Mouse (Mus musculus): ENCODE results near the gene Abcc5. TPM values are rescaled to one million over a fixed set of nuclear protein-coding genes. Genes with fewer than 3 reads are reported as not detected.
"Not testable (repeated sequence)": the region's sequence is repeated elsewhere in the genome, so short reads cannot be mapped to it uniquely, and the experiment has no call there.

Gene Abcc5
- 5.3 and 17.1 TPM in 2 replicates for polyA plus RNA-seq (2012; ENCODE audit: insufficient read depth, low replicate concordance)

- Histone ChIP-seq H3K27me3 (replicated peaks) (no peaks in the 10 kb centered on the region), H3K36me3 (replicated peaks; ENCODE audit: low read length) (peaks cover 19% of the 10 kb centered on the region), H3K9me3 (no peaks in the 10 kb centered on the region), H3K4me3 (replicated peaks) (peak within 1 kb of the TSS; percentile 98), H3K4me1 (peaks cover 55% of the 10 kb centered on the region)
- TF ChIP-seq FLI1 (IDR thresholded peaks at IDR 0.05; ENCODE audit: low read length), result no peak
- no peak for TF ChIP-seq GATA1 (IDR thresholded peaks at IDR 0.05; ENCODE audit: borderline replicate concordance, low read length)
Observed at GRCm38 (mm10) chr16:20425855-20426598, at the start of gene Abcc5. Gene Abcc5 (minus strand): TSS chr16:20426394.

GRCm38 (mm10) chr16:20475335-20475734 is 49.1 kb upstream of the Abcc5 start:
- Histone ChIP-seq H3K36me3 (replicated peaks; ENCODE audit: low read length) (no peaks in the 10 kb centered on the region), H3K4me3 (replicated peaks) (no peak overlapping the region), H3K4me1 (0 out of 2 replicates have a peak, but pooled peaks cover 3% of the 10 kb centered on the region), H3K9me3 (0 out of 2 replicates have a peak, but pooled peaks cover 10% of the 10 kb centered on the region), H3K27me3 (replicated peaks) (no peaks in the 10 kb centered on the region)
- TF ChIP-seq GATA1 (IDR thresholded peaks at IDR 0.05; ENCODE audit: borderline replicate concordance, low read length) (no peak), FLI1 (IDR thresholded peaks at IDR 0.05; ENCODE audit: low read length) (no peak)

GRCm38 (mm10) chr16:20474786-20475185 is 48.6 kb upstream of the Abcc5 start:
- Histone ChIP-seq H3K27me3 (replicated peaks) (no peaks in the 10 kb centered on the region), H3K4me1 (0 out of 2 replicates have a peak, but pooled peaks cover 3% of the 10 kb centered on the region), H3K9me3 (0 out of 2 replicates have a peak, but pooled peaks cover 10% of the 10 kb centered on the region), H3K4me3 (replicated peaks) (no peak overlapping the region), H3K36me3 (replicated peaks; ENCODE audit: low read length) (no peaks in the 10 kb centered on the region)
- TF ChIP-seq FLI1 (IDR thresholded peaks at IDR 0.05; ENCODE audit: low read length), result no peak
- no peak for TF ChIP-seq GATA1 (IDR thresholded peaks at IDR 0.05; ENCODE audit: borderline replicate concordance, low read length)

GRCm38 (mm10) chr16:20474211-20474610 is 48.0 kb upstream of the Abcc5 start:
- H3K27me3 ChIP-seq (replicated peaks), result no peaks in the 10 kb centered on the region
- 0 out of 2 replicates have a peak, but pooled peaks cover 10% of the 10 kb centered on the region for H3K9me3 ChIP-seq
- no peaks in the 10 kb centered on the region for H3K36me3 ChIP-seq (replicated peaks; ENCODE audit: low read length)
- no peak for TF ChIP-seq FLI1 (IDR thresholded peaks at IDR 0.05; ENCODE audit: low read length)
- no peak for TF ChIP-seq GATA1 (IDR thresholded peaks at IDR 0.05; ENCODE audit: borderline replicate concordance, low read length)
- 0 out of 2 replicates have a peak, but pooled peaks cover 3% of the 10 kb centered on the region for H3K4me1 ChIP-seq
- no peak overlapping the region for H3K4me3 ChIP-seq (replicated peaks)

GRCm38 (mm10) chr16:20473748-20474147 is 47.6 kb upstream of the Abcc5 start:
- Histone ChIP-seq H3K4me1 (0 out of 2 replicates have a peak, but pooled peaks cover 3% of the 10 kb centered on the region), H3K27me3 (replicated peaks) (no peaks in the 10 kb centered on the region), H3K36me3 (replicated peaks; ENCODE audit: low read length) (no peaks in the 10 kb centered on the region), H3K4me3 (replicated peaks) (no peak overlapping the region), H3K9me3 (0 out of 2 replicates have a peak, but pooled peaks cover 8% of the 10 kb centered on the region)
- TF ChIP-seq FLI1 (IDR thresholded peaks at IDR 0.05; ENCODE audit: low read length), result no peak
- TF ChIP-seq GATA1 (IDR thresholded peaks at IDR 0.05; ENCODE audit: borderline replicate concordance, low read length), result no peak

- TF ChIP-seq GATA1 (IDR thresholded peaks at IDR 0.05; ENCODE audit: borderline replicate concordance, low read length) (no peak), FLI1 (IDR thresholded peaks at IDR 0.05; ENCODE audit: low read length) (no peak)
- Histone ChIP-seq H3K4me1 (0 out of 2 replicates have a peak, but pooled peaks cover 3% of the 10 kb centered on the region), H3K27me3 (replicated peaks) (peaks cover 2% of the 10 kb centered on the region), H3K4me3 (replicated peaks) (no peak overlapping the region), H3K36me3 (replicated peaks; ENCODE audit: low read length) (no peaks in the 10 kb centered on the region), H3K9me3 (0 out of 2 replicates have a peak, but pooled peaks cover 6% of the 10 kb centered on the region)
Observed at GRCm38 (mm10) chr16:20471686-20472085, 45.5 kb upstream of the Abcc5 start.

GRCm38 (mm10) chr16:20470981-20471380 is 44.8 kb upstream of the Abcc5 start:
- H3K4me3 ChIP-seq (replicated peaks), result no peak overlapping the region
- TF ChIP-seq FLI1 (IDR thresholded peaks at IDR 0.05; ENCODE audit: low read length), result no peak
- no peak for TF ChIP-seq GATA1 (IDR thresholded peaks at IDR 0.05; ENCODE audit: borderline replicate concordance, low read length)
- H3K4me1 ChIP-seq, result 0 out of 2 replicates have a peak, but pooled peaks cover 3% of the 10 kb centered on the region

GRCm38 (mm10) chr16:20464725-20465124 is 38.5 kb upstream of the Abcc5 start:
- peaks cover 2% of the 10 kb centered on the region for H3K27me3 ChIP-seq (replicated peaks)
- no peaks in the 10 kb centered on the region for H3K9me3 ChIP-seq
- H3K4me1 ChIP-seq, result no peaks in the 10 kb centered on the region
- TF ChIP-seq GATA1 (IDR thresholded peaks at IDR 0.05; ENCODE audit: borderline replicate concordance, low read length) (no peak), FLI1 (IDR thresholded peaks at IDR 0.05; ENCODE audit: low read length) (no peak)
- no peaks in the 10 kb centered on the region for H3K36me3 ChIP-seq (replicated peaks; ENCODE audit: low read length)
- H3K4me3 ChIP-seq (replicated peaks), result no peak overlapping the region

More at GRCm38 (mm10) chr16:20470981-20471380, 44.8 kb upstream of the Abcc5 start:
- Histone ChIP-seq H3K36me3 (replicated peaks; ENCODE audit: low read length) (no peaks in the 10 kb centered on the region), H3K27me3 (replicated peaks) (peaks cover 2% of the 10 kb centered on the region), H3K9me3 (0 out of 2 replicates have a peak, but pooled peaks cover 6% of the 10 kb centered on the region)

GRCm38 (mm10) chr16:20458736-20459135 is 32.5 kb upstream of the Abcc5 start:
- not testable (repeated sequence) for H3K9me3 ChIP-seq; H3K4me3 ChIP-seq (replicated peaks)

GRCm38 (mm10) chr16:20456106-20456505 is 29.9 kb upstream of the Abcc5 start:
- Histone ChIP-seq H3K36me3 (replicated peaks; ENCODE audit: low read length) (no peaks in the 10 kb centered on the region), H3K4me1 (peaks cover 21% of the 10 kb centered on the region), H3K9me3 (no peaks in the 10 kb centered on the region), H3K27me3 (replicated peaks) (no peaks in the 10 kb centered on the region), H3K4me3 (replicated peaks) (no peak overlapping the region)
- no peak for TF ChIP-seq FLI1 (IDR thresholded peaks at IDR 0.05; ENCODE audit: low read length)
- no peak for TF ChIP-seq GATA1 (IDR thresholded peaks at IDR 0.05; ENCODE audit: borderline replicate concordance, low read length)

More at GRCm38 (mm10) chr16:20458736-20459135, 32.5 kb upstream of the Abcc5 start:
- H3K27me3 ChIP-seq (replicated peaks); H3K36me3 ChIP-seq (replicated peaks; ENCODE audit: low read length): not testable (repeated sequence)
- peaks cover 21% of the 10 kb centered on the region for H3K4me1 ChIP-seq
